Mouse (Mus musculus): ENCODE measurements around the gene Leap2. TPM values are rescaled to one million over a fixed set of nuclear protein-coding genes. Genes with fewer than 3 reads are reported as not detected.

The Leap2 gene
- total and polyA plus RNA-seq, 2 experiments from 2014 or later, result not detected

DNA sequence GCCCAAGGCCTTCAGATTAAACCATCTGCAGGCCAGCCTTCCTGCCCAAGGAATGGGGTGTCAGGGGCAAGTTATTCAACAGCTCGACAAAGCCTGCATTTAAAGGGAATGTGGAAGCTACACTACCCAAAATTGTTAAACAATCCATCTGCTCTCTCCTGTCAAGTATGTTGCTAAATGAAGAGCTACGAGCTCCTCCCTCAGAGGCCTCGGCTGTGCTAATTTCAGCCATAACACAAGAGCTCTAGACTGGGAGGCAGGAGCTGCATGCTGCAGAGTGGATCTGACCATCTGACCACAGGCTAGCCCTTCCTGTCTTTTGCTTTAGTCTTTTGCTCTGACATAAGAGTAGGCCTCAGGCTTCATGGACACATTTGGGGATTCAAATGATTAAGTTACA is 2.3 kb upstream of the Leap2 start:
- no peaks in the 10 kb centered on the region for H3K27me3 ChIP-seq (ENCODE audit: control insufficient read depth, insufficient read depth, low read length)

DNA sequence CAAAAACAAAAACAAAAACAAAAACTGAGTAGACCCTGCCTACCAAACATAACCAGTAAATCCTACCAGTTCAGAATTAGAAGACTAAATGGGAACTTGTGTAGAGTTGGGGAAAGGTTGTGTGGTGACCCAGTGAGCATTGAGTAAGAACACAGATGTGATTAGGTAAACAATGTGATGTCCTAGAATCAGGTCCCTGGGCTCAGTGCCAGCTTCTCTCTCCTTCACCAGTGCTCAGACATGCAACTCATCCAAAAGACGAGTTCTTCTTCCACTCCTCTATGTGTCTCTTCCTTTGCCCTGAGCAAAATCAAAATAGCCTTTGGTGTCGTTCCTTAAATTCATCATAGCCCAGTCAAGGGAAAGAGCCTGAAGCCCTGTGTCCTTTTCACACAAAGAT is 1.9 kb upstream of the Leap2 start:
- Histone ChIP-seq H3K9ac (replicated peaks; ENCODE audit: low read depth, low read length) (no peak overlapping the region), H3K4me3 (ENCODE audit: low read depth, low read length) (no peak overlapping the region), H3K4me1 (ENCODE audit: control insufficient read depth, insufficient read depth) (no peaks in the 10 kb centered on the region), H3K27ac (ENCODE audit: low read depth) (no peak overlapping the region), H3K27me3 (ENCODE audit: control insufficient read depth, insufficient read depth, low read length) (no peaks in the 10 kb centered on the region), H3K4me2 (ENCODE audit: low read depth, low read length) (no peak overlapping the region), H3K9me3 (replicated peaks; ENCODE audit: control insufficient read depth, low read length) (no peaks in the 10 kb centered on the region), H3K36me3 (replicated peaks; ENCODE audit: control insufficient read depth, insufficient read depth, low read length) (peaks cover 24% of the 10 kb centered on the region)
- ATAC-seq (ENCODE audit: insufficient read depth, low read depth) (no peak), DNase-seq (ENCODE audit: low spot score) (no peak)
- TF ChIP-seq EP300 (IDR thresholded peaks at IDR 0.05; ENCODE audit: low read depth), result no peak
- TF ChIP-seq CTCF (IDR thresholded peaks at IDR 0.05; ENCODE audit: low read depth), result no peak
- WGBS, result 47% methylated on average over 2 of the region's 2 CpGs

More for the DNA sequence above, 2.3 kb upstream of the Leap2 start:
- Histone ChIP-seq H3K4me2 (ENCODE audit: low read depth, low read length) (no peak overlapping the region), H3K4me1 (ENCODE audit: control insufficient read depth, insufficient read depth) (no peaks in the 10 kb centered on the region), H3K9me3 (replicated peaks; ENCODE audit: control insufficient read depth, low read length) (no peaks in the 10 kb centered on the region), H3K9ac (replicated peaks; ENCODE audit: low read depth, low read length) (no peak overlapping the region), H3K4me3 (ENCODE audit: low read depth, low read length) (no peak overlapping the region), H3K36me3 (replicated peaks; ENCODE audit: control insufficient read depth, insufficient read depth, low read length) (peaks cover 20% of the 10 kb centered on the region), H3K27ac (ENCODE audit: low read depth) (no peak overlapping the region)
- 31% methylated on average over 3 of the region's 3 CpGs for WGBS
- TF ChIP-seq CTCF (IDR thresholded peaks at IDR 0.05; ENCODE audit: low read depth), result no peak
- no peak for ATAC-seq (ENCODE audit: insufficient read depth, low read depth)
- DNase-seq (ENCODE audit: low spot score), result no peak

- H3K4me2 ChIP-seq (ENCODE audit: low read depth, low read length), result no peak overlapping the region
- no peak overlapping the region for H3K9ac ChIP-seq (replicated peaks; ENCODE audit: low read depth, low read length)
- H3K9me3 ChIP-seq (replicated peaks; ENCODE audit: control insufficient read depth, low read length), result no peaks in the 10 kb centered on the region
- H3K27me3 ChIP-seq (ENCODE audit: control insufficient read depth, insufficient read depth, low read length), result no peaks in the 10 kb centered on the region
- no peak overlapping the region for H3K4me3 ChIP-seq (ENCODE audit: low read depth, low read length)
- H3K27ac ChIP-seq (ENCODE audit: low read depth), result no peak overlapping the region
- no peak for DNase-seq (ENCODE audit: low spot score)
- no peak for ATAC-seq (ENCODE audit: insufficient read depth, low read depth)
- H3K4me1 ChIP-seq (ENCODE audit: control insufficient read depth, insufficient read depth), result no peaks in the 10 kb centered on the region
- peaks cover 75% of the 10 kb centered on the region for H3K36me3 ChIP-seq (replicated peaks; ENCODE audit: control insufficient read depth, insufficient read depth, low read length)
- no peak for TF ChIP-seq EP300 (IDR thresholded peaks at IDR 0.05; ENCODE audit: low read depth)
- no peak for TF ChIP-seq CTCF (IDR thresholded peaks at IDR 0.05; ENCODE audit: low read depth)
Observed at GRCm38 (mm10) chr11:53418048-53418447, 4.9 kb downstream of the Leap2 start.

DNA sequence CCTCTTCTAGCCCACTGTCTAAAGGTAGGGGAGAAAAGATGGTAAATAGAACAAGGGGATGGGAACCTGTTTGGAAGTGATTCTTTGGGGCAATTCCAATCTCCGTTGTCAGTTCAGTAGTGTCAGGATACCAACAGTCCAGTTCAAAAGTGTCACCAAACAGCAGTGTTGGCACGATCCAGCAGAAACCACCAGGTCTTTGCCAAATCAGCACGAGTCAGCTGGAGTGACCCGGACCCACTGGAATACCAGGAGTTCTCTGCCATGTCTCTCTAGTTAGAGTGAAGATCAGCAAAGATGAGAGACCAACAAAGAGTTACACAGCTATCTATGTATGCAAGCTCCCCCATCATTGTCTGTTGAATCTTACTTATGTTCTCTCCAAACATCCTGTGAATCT is 9.1 kb downstream of the Leap2 start:
- no peaks in the 10 kb centered on the region for H3K9me3 ChIP-seq (replicated peaks; ENCODE audit: control insufficient read depth, low read length)
- no peak overlapping the region for H3K4me3 ChIP-seq (ENCODE audit: low read depth, low read length)
- TF ChIP-seq CTCF (IDR thresholded peaks at IDR 0.05; ENCODE audit: low read depth) (no peak), EP300 (IDR thresholded peaks at IDR 0.05; ENCODE audit: low read depth) (no peak)
- no peak for DNase-seq (ENCODE audit: low spot score)
- H3K27ac ChIP-seq (ENCODE audit: low read depth), result no peak overlapping the region
- no peak overlapping the region for H3K4me2 ChIP-seq (ENCODE audit: low read depth, low read length)
- no peak for ATAC-seq (ENCODE audit: insufficient read depth, low read depth)
- peaks cover 93% of the 10 kb centered on the region for H3K36me3 ChIP-seq (replicated peaks; ENCODE audit: control insufficient read depth, insufficient read depth, low read length)
- no peaks in the 10 kb centered on the region for H3K27me3 ChIP-seq (ENCODE audit: control insufficient read depth, insufficient read depth, low read length)
- no peaks in the 10 kb centered on the region for H3K4me1 ChIP-seq (ENCODE audit: control insufficient read depth, insufficient read depth)
- H3K9ac ChIP-seq (replicated peaks; ENCODE audit: low read depth, low read length), result no peak overlapping the region
- WGBS, result 80% methylated on average over 4 of the region's 4 CpGs

- Histone ChIP-seq H3K9me3 (replicated peaks; ENCODE audit: control insufficient read depth, low read length) (no peaks in the 10 kb centered on the region), H3K36me3 (replicated peaks; ENCODE audit: control insufficient read depth, insufficient read depth, low read length) (peaks cover 92% of the 10 kb centered on the region), H3K27ac (ENCODE audit: low read depth) (no peak overlapping the region), H3K4me3 (ENCODE audit: low read depth, low read length) (no peak overlapping the region), H3K4me1 (ENCODE audit: control insufficient read depth, insufficient read depth) (no peaks in the 10 kb centered on the region), H3K27me3 (ENCODE audit: control insufficient read depth, insufficient read depth, low read length) (no peaks in the 10 kb centered on the region), H3K9ac (replicated peaks; ENCODE audit: low read depth, low read length) (no peak overlapping the region), H3K4me2 (ENCODE audit: low read depth, low read length) (no peak overlapping the region)
- ATAC-seq (ENCODE audit: insufficient read depth, low read depth), result no peak
- DNase-seq (ENCODE audit: low spot score), result peak; percentile 24
- TF ChIP-seq CTCF (IDR thresholded peaks at IDR 0.05; ENCODE audit: low read depth), result peak; percentile 62
- no peak for TF ChIP-seq EP300 (IDR thresholded peaks at IDR 0.05; ENCODE audit: low read depth)
Observed at GRCm38 (mm10) chr11:53411738-53412137, 11.2 kb downstream of the Leap2 start.

DNA sequence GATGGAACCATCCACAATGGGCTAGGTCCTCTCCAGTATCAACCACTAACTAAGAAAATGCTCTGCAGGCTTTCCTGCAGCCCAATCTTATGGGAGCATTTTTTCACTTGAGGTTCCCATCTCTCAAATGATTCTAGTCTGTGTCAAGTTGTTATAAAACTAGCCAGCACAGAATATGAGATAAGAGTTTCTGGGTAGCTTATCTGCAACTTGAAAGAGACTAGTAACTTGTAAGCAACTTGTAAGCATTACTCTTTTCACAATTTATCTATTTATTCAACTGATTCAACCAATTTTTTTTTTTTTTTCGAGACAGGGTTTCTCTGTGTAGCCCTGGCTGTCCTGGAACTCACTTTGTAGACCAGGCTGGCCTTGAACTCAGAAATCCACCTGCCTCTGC is 19.3 kb downstream of the Leap2 start:
- Histone ChIP-seq H3K36me3 (replicated peaks; ENCODE audit: control insufficient read depth, insufficient read depth, low read length) (peaks cover 90% of the 10 kb centered on the region), H3K27me3 (ENCODE audit: control insufficient read depth, insufficient read depth, low read length) (no peaks in the 10 kb centered on the region), H3K4me2 (ENCODE audit: low read depth, low read length) (no peak overlapping the region), H3K4me1 (ENCODE audit: control insufficient read depth, insufficient read depth) (no peaks in the 10 kb centered on the region), H3K27ac (ENCODE audit: low read depth) (no peak overlapping the region), H3K9ac (replicated peaks; ENCODE audit: low read depth, low read length) (no peak overlapping the region), H3K4me3 (ENCODE audit: low read depth, low read length) (no peak overlapping the region), H3K9me3 (replicated peaks; ENCODE audit: control insufficient read depth, low read length) (no peaks in the 10 kb centered on the region)
- WGBS, result 95% methylated on average over 1 of the region's 1 CpGs
- no peak for ATAC-seq (ENCODE audit: insufficient read depth, low read depth)
- TF ChIP-seq CTCF (IDR thresholded peaks at IDR 0.05; ENCODE audit: low read depth) (no peak), EP300 (IDR thresholded peaks at IDR 0.05; ENCODE audit: low read depth) (no peak)
- no peak for DNase-seq (ENCODE audit: low spot score)
